In genomic region chr7:101395471-101395870, GRCm38 (mm10) we compare ENCODE assay signal across 9 mouse cellular contexts. TPM values are rescaled to one million over a fixed set of nuclear protein-coding genes. Genes with fewer than 3 reads are reported as not detected.
DNase-seq lines count a peak whose midpoint lies in the region; ATAC-seq and TF ChIP-seq lines count a peak whose summit lies in the region.
"Had no signal": no experiment of that assay in that cellular context is flagged by ENCODE, and none has a peak within 500 bp of the region (broad histone marks: within the 10 kb centered on the region; RNA-seq: fewer than 3 reads in every experiment).

No protein-coding gene starts in this region.

- no peak for DNase-seq in hindbrain, embryonic 10.5 days (ENCODE audit: low spot score)
- no peak for DNase-seq in midbrain, embryonic 14.5 days
- DNase-seq in midbrain, embryonic 10.5 days (ENCODE audit: low spot score), result no peak
- no peak for DNase-seq in stomach, postnatal 0 days (ENCODE audit: low spot score)
- no peak for DNase-seq in thymus, adult 18-20 months
- DNase-seq in layer of hippocampus, adult 2 months (ENCODE audit: low spot score in 2 of 2), result no peak

- no peaks in the 10 kb centered on the region; the same call in 1 of the 2 replicates for H3K36me3 ChIP-seq in hindbrain, embryonic 10.5 days
- H3K36me3 ChIP-seq in hindbrain, embryonic 12.5 days, result no peaks in the 10 kb centered on the region
- no peaks in the 10 kb centered on the region for H3K36me3 ChIP-seq in midbrain, embryonic 14.5 days (ENCODE audit: control insufficient read depth, insufficient read depth, low read length)
- 0 out of 2 replicates have a peak, but pooled peaks cover 2% of the 10 kb centered on the region for H3K36me3 ChIP-seq in midbrain, embryonic 10.5 days
- H3K36me3 ChIP-seq in intestine, embryonic 16.5 days (ENCODE audit: control insufficient read depth, insufficient read depth, low read length), result peaks cover 38% of the 10 kb centered on the region
- peaks cover 31% of the 10 kb centered on the region for H3K36me3 ChIP-seq in stomach, postnatal 0 days (ENCODE audit: control insufficient read depth, insufficient read depth, low read length)

- TF ChIP-seq EP300 in stomach, postnatal 0 days (optimal IDR thresholded peaks at IDR 0.05), result no peak

- TF ChIP-seq CTCF in stomach, postnatal 0 days (IDR thresholded peaks at IDR 0.05; ENCODE audit: low read depth), result no peak
- no peak for TF ChIP-seq CTCF in layer of hippocampus, adult 2 months (conservative IDR thresholded peaks at IDR 0.05)

- no peak for ATAC-seq in hindbrain, embryonic 12.5 days (ENCODE audit: low FRiP score)
- 0 out of 2 replicates have a peak, but pooled peaks have one; percentile 22 for ATAC-seq in midbrain, embryonic 14.5 days (ENCODE audit: low FRiP score, low TSS enrichment)
- ATAC-seq in intestine, embryonic 16.5 days, result 0 out of 2 replicates have a peak, but pooled peaks have one; percentile 6
- ATAC-seq in stomach, postnatal 0 days (ENCODE audit: low FRiP score, low TSS enrichment), result peak; percentile 16; the same call in 1 of the 2 replicates

- no peaks in the 10 kb centered on the region for H3K9me3 ChIP-seq in hindbrain, embryonic 10.5 days
- H3K9me3 ChIP-seq in hindbrain, embryonic 12.5 days (replicated peaks), result no peaks in the 10 kb centered on the region
- no peaks in the 10 kb centered on the region for H3K9me3 ChIP-seq in midbrain, embryonic 14.5 days (ENCODE audit: control insufficient read depth, low read length)
- H3K9me3 ChIP-seq in midbrain, embryonic 10.5 days (replicated peaks), result no peaks in the 10 kb centered on the region
- H3K9me3 ChIP-seq in intestine, embryonic 16.5 days (ENCODE audit: control insufficient read depth, low read length), result no peaks in the 10 kb centered on the region
- no peaks in the 10 kb centered on the region for H3K9me3 ChIP-seq in stomach, postnatal 0 days (ENCODE audit: control insufficient read depth, low read length)

- H3K27me3 ChIP-seq in hindbrain, embryonic 10.5 days (ENCODE audit: insufficient read depth, poor library complexity, severe bottlenecking), result no peaks in the 10 kb centered on the region
- no peaks in the 10 kb centered on the region for H3K27me3 ChIP-seq in hindbrain, embryonic 12.5 days
- no peaks in the 10 kb centered on the region for H3K27me3 ChIP-seq in midbrain, embryonic 14.5 days (ENCODE audit: control insufficient read depth, insufficient read depth, low read length)
- H3K27me3 ChIP-seq in midbrain, embryonic 10.5 days (ENCODE audit: low read depth, poor library complexity, severe bottlenecking), result no peaks in the 10 kb centered on the region
- H3K27me3 ChIP-seq in intestine, embryonic 16.5 days (replicated peaks; ENCODE audit: control insufficient read depth, insufficient read depth, low read length), result no peaks in the 10 kb centered on the region
- no peaks in the 10 kb centered on the region for H3K27me3 ChIP-seq in stomach, postnatal 0 days (ENCODE audit: control insufficient read depth, insufficient read depth, low read length)

- H3K4me3 ChIP-seq in hindbrain, embryonic 10.5 days, result no peak overlapping the region
- H3K4me3 ChIP-seq in hindbrain, embryonic 12.5 days, result no peak overlapping the region
- no peak overlapping the region for H3K4me3 ChIP-seq in midbrain, embryonic 14.5 days (replicated peaks; ENCODE audit: low read depth, low read length)
- H3K4me3 ChIP-seq in midbrain, embryonic 10.5 days, result no peak overlapping the region
- H3K4me3 ChIP-seq in intestine, embryonic 16.5 days (ENCODE audit: low read length), result peak overlapping the region; percentile 47
- peak overlapping the region; percentile 33 for H3K4me3 ChIP-seq in stomach, postnatal 0 days (ENCODE audit: low read depth, low read length)
- no peak overlapping the region for H3K4me3 ChIP-seq in layer of hippocampus, adult 2 months

- no peak overlapping the region for H3K4me2 ChIP-seq in hindbrain, embryonic 12.5 days (replicated peaks)
- H3K4me2 ChIP-seq in midbrain, embryonic 14.5 days (ENCODE audit: low read length), result no peak overlapping the region
- H3K4me2 ChIP-seq in intestine, embryonic 16.5 days (ENCODE audit: low read depth, low read length), result peak overlapping the region; percentile 56
- peak overlapping the region; percentile 59 for H3K4me2 ChIP-seq in stomach, postnatal 0 days (replicated peaks; ENCODE audit: low read depth)
- H3K4me2 ChIP-seq: hindbrain, embryonic 14.5 days had no signal

- 0 out of 2 replicates have a peak overlapping the region, but pooled peaks have one; percentile 81 for H3K27ac ChIP-seq in hindbrain, embryonic 10.5 days
- no peak overlapping the region for H3K27ac ChIP-seq in hindbrain, embryonic 12.5 days
- H3K27ac ChIP-seq in midbrain, embryonic 14.5 days (replicated peaks; ENCODE audit: low read depth, low read length), result no peak overlapping the region
- H3K27ac ChIP-seq in midbrain, embryonic 10.5 days (replicated peaks), result no peak overlapping the region
- H3K27ac ChIP-seq in intestine, embryonic 16.5 days (ENCODE audit: low read length), result peak overlapping the region; percentile 91
- H3K27ac ChIP-seq in stomach, postnatal 0 days (replicated peaks), result peak overlapping the region; percentile 91
- H3K27ac ChIP-seq in layer of hippocampus, adult 2 months, result no peak overlapping the region
- H3K27ac ChIP-seq: hindbrain, embryonic 14.5 days had no signal

- no peak overlapping the region for H3K9ac ChIP-seq in hindbrain, embryonic 12.5 days
- H3K9ac ChIP-seq in midbrain, embryonic 14.5 days (replicated peaks; ENCODE audit: low read length), result no peak overlapping the region
- H3K9ac ChIP-seq in intestine, embryonic 16.5 days (ENCODE audit: low read depth, low read length), result peak overlapping the region; percentile 66
- H3K9ac ChIP-seq in stomach, postnatal 0 days (ENCODE audit: low read length), result peak overlapping the region; percentile 55
- H3K9ac ChIP-seq: hindbrain, embryonic 14.5 days had no signal

- WGBS in hindbrain, embryonic 10.5 days, result 84% methylated on average over 2 of the region's 2 CpGs
- WGBS in hindbrain, embryonic 12.5 days, result 82% methylated on average over 2 of the region's 2 CpGs
- WGBS in midbrain, embryonic 14.5 days, result 90% methylated on average over 2 of the region's 2 CpGs
- 94% methylated on average over 2 of the region's 2 CpGs for WGBS in midbrain, embryonic 10.5 days
- 54% methylated on average over 2 of the region's 2 CpGs for WGBS in intestine, embryonic 16.5 days
- 46% methylated on average over 2 of the region's 2 CpGs for WGBS in stomach, postnatal 0 days

- H3K4me1 ChIP-seq in hindbrain, embryonic 10.5 days (replicated peaks), result peaks cover 41% of the 10 kb centered on the region
- H3K4me1 ChIP-seq in hindbrain, embryonic 12.5 days, result peaks cover 13% of the 10 kb centered on the region
- no peaks in the 10 kb centered on the region for H3K4me1 ChIP-seq in midbrain, embryonic 14.5 days (ENCODE audit: control insufficient read depth, insufficient read depth, low read length)
- peaks cover 34% of the 10 kb centered on the region for H3K4me1 ChIP-seq in midbrain, embryonic 10.5 days
- H3K4me1 ChIP-seq in intestine, embryonic 16.5 days (ENCODE audit: control insufficient read depth, insufficient read depth, low read length), result peaks cover 22% of the 10 kb centered on the region
- no peaks in the 10 kb centered on the region for H3K4me1 ChIP-seq in stomach, postnatal 0 days (replicated peaks; ENCODE audit: control insufficient read depth, insufficient read depth)

RNA-seq across cellular contexts. Expression of gene Gm45837, which starts 15.2 kb away (rescaled TPM):
- 0.82 and 1.3 TPM in 2 replicates for polyA plus RNA-seq in hindbrain, embryonic 10.5 days (2016; fragmentation: Nextera tagmentation; extraction: Ambion mirVana)
- polyA plus RNA-seq in hindbrain, embryonic 12.5 days (2016; fragmentation: Nextera tagmentation; extraction: Ambion mirVana), result not detected in 2 replicates
- not detected in 2 replicates for polyA plus RNA-seq in midbrain, embryonic 14.5 days (2014; fragmentation: Nextera tagmentation; extraction: Ambion mirVana)
- 3.0 TPM in 1 of 2 replicates, not detected in the other for polyA plus RNA-seq in midbrain, embryonic 10.5 days (2016; fragmentation: Nextera tagmentation; extraction: Ambion mirVana)
- not detected in 2 replicates for polyA plus RNA-seq in intestine, embryonic 16.5 days (2015; fragmentation: Nextera tagmentation; extraction: Ambion mirVana)
- 0.24 TPM in 1 of 2 replicates, not detected in the other for polyA plus RNA-seq in stomach, postnatal 0 days (2015; fragmentation: Nextera tagmentation; extraction: Ambion mirVana)
- total RNA-seq in layer of hippocampus, adult 2 months (2021), result 1 to 10 TPM in 1 of 2 experiments, not detected in 1; 2.4 TPM
- polyA plus RNA-seq: hindbrain, embryonic 14.5 days had no signal

RNA-seq across cellular contexts. Expression of gene Pde2a, which starts 26.0 kb away (rescaled TPM):
- polyA plus RNA-seq in hindbrain, embryonic 10.5 days (2016; fragmentation: Nextera tagmentation; extraction: Ambion mirVana), result 18.3 and 30.3 TPM in 2 replicates
- polyA plus RNA-seq in hindbrain, embryonic 12.5 days (2016; fragmentation: Nextera tagmentation; extraction: Ambion mirVana), result 26.9 and 27.4 TPM in 2 replicates
- 23.0 and 25.7 TPM in 2 replicates for polyA plus RNA-seq in midbrain, embryonic 14.5 days (2014; fragmentation: Nextera tagmentation; extraction: Ambion mirVana)
- 11.9 and 13.4 TPM in 2 replicates for polyA plus RNA-seq in midbrain, embryonic 10.5 days (2016; fragmentation: Nextera tagmentation; extraction: Ambion mirVana)
- 23.0 and 23.5 TPM in 2 replicates for polyA plus RNA-seq in intestine, embryonic 16.5 days (2015; fragmentation: Nextera tagmentation; extraction: Ambion mirVana)
- polyA plus RNA-seq in stomach, postnatal 0 days (2015; fragmentation: Nextera tagmentation; extraction: Ambion mirVana), result 9.2 and 9.5 TPM in 2 replicates
- 100 to 1,000 TPM; 300 to 318 TPM for total RNA-seq in layer of hippocampus, adult 2 months (2021)

RNA-seq across cellular contexts. Expression of gene Arap1, which starts 47.6 kb away (rescaled TPM):
- polyA plus RNA-seq in hindbrain, embryonic 10.5 days (2016; fragmentation: Nextera tagmentation; extraction: Ambion mirVana), result 14.7 and 19.2 TPM in 2 replicates
- 17.2 and 26.9 TPM in 2 replicates for polyA plus RNA-seq in hindbrain, embryonic 12.5 days (2016; fragmentation: Nextera tagmentation; extraction: Ambion mirVana)
- polyA plus RNA-seq in midbrain, embryonic 14.5 days (2014; fragmentation: Nextera tagmentation; extraction: Ambion mirVana), result 2.0 and 8.7 TPM in 2 replicates
- polyA plus RNA-seq in midbrain, embryonic 10.5 days (2016; fragmentation: Nextera tagmentation; extraction: Ambion mirVana), result 13.6 and 16.3 TPM in 2 replicates
- polyA plus RNA-seq in intestine, embryonic 16.5 days (2015; fragmentation: Nextera tagmentation; extraction: Ambion mirVana), result 60.9 and 61.8 TPM in 2 replicates
- polyA plus RNA-seq in stomach, postnatal 0 days (2015; fragmentation: Nextera tagmentation; extraction: Ambion mirVana), result 37.2 and 44.7 TPM in 2 replicates
- total RNA-seq in layer of hippocampus, adult 2 months (2021), result 10 to 100 TPM; 19.2 to 20.0 TPM

Comparison
In these comparisons a context has a peak if more than half of its experiments do, and no peak if none do; other contexts are left out.
1. H3K27ac ChIP-seq: peak in hindbrain, embryonic 10.5 days (single experiment), intestine, embryonic 16.5 days (single experiment) and stomach, postnatal 0 days (single experiment); none in hindbrain, embryonic 12.5 days (single experiment), midbrain, embryonic 14.5 days (single experiment), midbrain, embryonic 10.5 days (single experiment) and layer of hippocampus, adult 2 months (single experiment).
2. H3K4me3 ChIP-seq: peak in intestine, embryonic 16.5 days (single experiment) and stomach, postnatal 0 days (single experiment); none in hindbrain, embryonic 10.5 days (single experiment), hindbrain, embryonic 12.5 days (single experiment), midbrain, embryonic 14.5 days (single experiment), midbrain, embryonic 10.5 days (single experiment) and layer of hippocampus, adult 2 months (single experiment).
3. H3K4me2 ChIP-seq: peak in intestine, embryonic 16.5 days (single experiment) and stomach, postnatal 0 days (single experiment); none in hindbrain, embryonic 12.5 days (single experiment) and midbrain, embryonic 14.5 days (single experiment).
4. H3K9ac ChIP-seq: peak in intestine, embryonic 16.5 days (single experiment) and stomach, postnatal 0 days (single experiment); none in hindbrain, embryonic 12.5 days (single experiment) and midbrain, embryonic 14.5 days (single experiment).